Mouse (Mus musculus) CD8-positive naive resting alpha-beta T cell, adult 2 months (primary cell): ENCODE data around the gene Eras.
A peak's percentile ranks its signal among the peaks of the same experiment; 100 is the strongest.
"Not testable (repeated sequence)": the region's sequence is repeated elsewhere in the genome, so short reads cannot be mapped to it uniquely, and the experiment has no call there.

Experiments
- DNase-seq, 2 experiments: peaks; one replicate each; pipeline ENCODE4 v3.0.0; 2022; ENCODE audit warnings: low read depth in 2 of 2, low spot score in 2 of 2

Gene Eras

GRCm38 (mm10) chrX:7928270-7928790, at the start of gene Eras:
TSS of gene Eras (minus strand) at chrX:7928607.
- DNase-seq: no peak

- DNase-seq: no peak
Measured at GRCm38 (mm10) chrX:7977892-7978291, 49.5 kb upstream of the Eras start, which contains the start of gene Gata1. TSS of gene Gata1 (minus strand) at chrX:7978071.

- no peak for DNase-seq
Measured at GRCm38 (mm10) chrX:7971292-7971691, 42.9 kb upstream of the Eras start.

GRCm38 (mm10) chrX:7968899-7969298, 40.5 kb upstream of the Eras start:
- DNase-seq: no peak

- DNase-seq: no peak
Measured at GRCm38 (mm10) chrX:7968226-7968625, 39.8 kb upstream of the Eras start.

- no peak for DNase-seq
Measured at GRCm38 (mm10) chrX:7967596-7968201, 39.3 kb upstream of the Eras start.

GRCm38 (mm10) chrX:7966161-7966560, 37.8 kb upstream of the Eras start:
- DNase-seq: no peak

- peak in 1 of 2 experiments; percentile 3 for DNase-seq
Measured at GRCm38 (mm10) chrX:7963829-7964626, 35.6 kb upstream of the Eras start.

GRCm38 (mm10) chrX:7958868-7959267, 30.5 kb upstream of the Eras start:
- DNase-seq: no peak

- DNase-seq: no peak
Measured at GRCm38 (mm10) chrX:7950091-7950490, 21.7 kb upstream of the Eras start.

GRCm38 (mm10) chrX:7947900-7948492, 19.6 kb upstream of the Eras start:
- DNase-seq: peak; percentile 78 to 79

- DNase-seq: no peak
Measured at GRCm38 (mm10) chrX:7947108-7947899, 18.9 kb upstream of the Eras start, which contains the start of gene Hdac6. TSS of gene Hdac6 (minus strand) at chrX:7947889.

- DNase-seq: no peak
Measured at GRCm38 (mm10) chrX:7945618-7946017, 17.2 kb upstream of the Eras start.

GRCm38 (mm10) chrX:7937667-7938066, 9.3 kb upstream of the Eras start:
- DNase-seq: no peak

- DNase-seq: no peak
Measured at GRCm38 (mm10) chrX:7936874-7937273, 8.5 kb upstream of the Eras start.

GRCm38 (mm10) chrX:7927116-7927515, 1.3 kb downstream of the Eras start:
- DNase-seq: no peak

- DNase-seq: no peak
Measured at GRCm38 (mm10) chrX:7926266-7926665, 2.1 kb downstream of the Eras start.

- DNase-seq: no peak
Measured at GRCm38 (mm10) chrX:7922032-7922431, 6.4 kb downstream of the Eras start.

- no peak for DNase-seq
Measured at GRCm38 (mm10) chrX:7919601-7920383, 8.6 kb downstream of the Eras start, which contains the start of gene Pcsk1n. TSS of gene Pcsk1n (plus strand) at chrX:7919822.

GRCm38 (mm10) chrX:7917960-7918359, 10.4 kb downstream of the Eras start:
- not testable (repeated sequence) for DNase-seq
